Mouse (Mus musculus) hindbrain, embryonic 15.5 days (tissue): ENCODE results near the gene Baiap2l2. TPM values are rescaled to one million over a fixed set of nuclear protein-coding genes. Genes with fewer than 3 reads are reported as not detected.

Experiments
- ATAC-seq: fragments of 200-750 bp; cut with Nextera tagmentation; 2 replicates; pipeline ENCODE4 v1.8.0; 2017; ENCODE audit warnings: low read depth, moderate number of reproducible peaks, moderate TSS enrichment; ENCODE audit not compliant: low FRiP score
- H3K27ac ChIP-seq: fragments of 300-500 bp; sonication (generic); replicated peaks from 2 replicates; pipeline ENCODE4 v1.5.1; 2015; ENCODE audit warnings: mild to moderate bottlenecking, inconsistent platforms
- H3K27me3 ChIP-seq: fragments of 300-500 bp; sonication (generic); 2 replicates; pipeline ENCODE4 v1.6.1; 2015; ENCODE audit warnings: control low read depth, inconsistent platforms
- H3K36me3 ChIP-seq: fragments of 300-500 bp; sonication (generic); 2 replicates; pipeline ENCODE4 v1.6.1; 2015; ENCODE audit warnings: control low read depth, inconsistent platforms
- H3K4me1 ChIP-seq: fragments of 300-500 bp; sonication (generic); replicated peaks from 2 replicates; pipeline ENCODE4 v1.6.1; 2015; ENCODE audit warnings: control low read depth, inconsistent platforms
- H3K4me2 ChIP-seq: fragments of 300-500 bp; sonication (generic); 2 replicates; pipeline ENCODE4 v1.6.1; 2015; ENCODE audit warnings: moderate library complexity, mild to moderate bottlenecking, inconsistent platforms
- H3K4me3 ChIP-seq: fragments of 300-500 bp; sonication (generic); 2 replicates; pipeline ENCODE4 v1.5.1; 2015; ENCODE audit warnings: mild to moderate bottlenecking, inconsistent platforms
- H3K9ac ChIP-seq: fragments of 300-500 bp; sonication (generic); 2 replicates; pipeline ENCODE4 v1.6.1; 2015; ENCODE audit warnings: inconsistent platforms
- H3K9me3 ChIP-seq: fragments of 300-500 bp; sonication (generic); 2 replicates; pipeline ENCODE4 v1.6.1; 2016; ENCODE audit warnings: control low read depth, inconsistent platforms
- WGBS: fragments of 180-500 bp; shearing (Covaris S2); methylation state at CpG from one replicate; pipeline ENCODE4 v1.1.7; 2015; 5-methylcytosine and 5-hydroxymethylcytosine counted together
- polyA plus RNA-seq: library from polyadenylated mRNA; unstranded; fragments of >200 nt; fragmentation: Nextera tagmentation; extraction: Ambion mirVana; gene quantifications from 2 replicates; pipeline ENCODE4 v1.2.1, GENCODE M21; 2015

The Baiap2l2 gene
- polyA plus RNA-seq, 1 experiment from 2014 or later: 4.0 TPM

- peaks cover 15% of the 10 kb centered on the region for H3K4me1 ChIP-seq
- no peaks in the 10 kb centered on the region for H3K9me3 ChIP-seq
- H3K9ac ChIP-seq: peak overlapping the region; percentile 48
- peak overlapping the region; percentile 79 for H3K4me2 ChIP-seq
- peaks cover 30% of the 10 kb centered on the region for H3K27me3 ChIP-seq
- H3K27ac ChIP-seq: no peak overlapping the region
- 2% methylated on average over 61 of the region's 61 CpGs for WGBS
- peaks cover 7% of the 10 kb centered on the region for H3K36me3 ChIP-seq
- peak overlapping the region; percentile 38 for H3K4me3 ChIP-seq
- peak; percentile 71; the same call in 1 of the 2 replicates for ATAC-seq
Measured at GRCm38 (mm10) chr15:79251781-79252491, 33.4 kb downstream of the Baiap2l2 start.

GRCm38 (mm10) chr15:79251168-79251567 is 34.2 kb downstream of the Baiap2l2 start:
- no peak; the same call in 1 of the 2 replicates for ATAC-seq
- no peak overlapping the region for H3K27ac ChIP-seq
- no peak overlapping the region for H3K9ac ChIP-seq
- H3K36me3 ChIP-seq: peaks cover 15% of the 10 kb centered on the region
- peaks cover 30% of the 10 kb centered on the region for H3K27me3 ChIP-seq
- peaks cover 15% of the 10 kb centered on the region for H3K4me1 ChIP-seq
- H3K9me3 ChIP-seq: no peaks in the 10 kb centered on the region
- no peak overlapping the region for H3K4me2 ChIP-seq
- H3K4me3 ChIP-seq: no peak overlapping the region
- WGBS: 51% methylated on average over 7 of the region's 7 CpGs

GRCm38 (mm10) chr15:79250236-79250635 is 35.1 kb downstream of the Baiap2l2 start:
- no peak overlapping the region for H3K4me2 ChIP-seq
- H3K4me1 ChIP-seq: peaks cover 15% of the 10 kb centered on the region
- H3K4me3 ChIP-seq: no peak overlapping the region
- no peak overlapping the region for H3K27ac ChIP-seq
- ATAC-seq: no peak
- no peak overlapping the region for H3K9ac ChIP-seq
- peaks cover 30% of the 10 kb centered on the region for H3K27me3 ChIP-seq
- WGBS: 88% methylated on average over 2 of the region's 2 CpGs
- no peaks in the 10 kb centered on the region for H3K9me3 ChIP-seq
- peaks cover 17% of the 10 kb centered on the region for H3K36me3 ChIP-seq

- H3K36me3 ChIP-seq: peaks cover 37% of the 10 kb centered on the region
Measured at GRCm38 (mm10) chr15:79245321-79245720, 40.0 kb downstream of the Baiap2l2 start.

GRCm38 (mm10) chr15:79244071-79244893 is 41.1 kb downstream of the Baiap2l2 start:
- Histone ChIP-seq H3K4me1 (peaks cover 13% of the 10 kb centered on the region), H3K4me3 (no peak overlapping the region), H3K27ac (peak overlapping the region; percentile 53; the same call in 1 of the 2 replicates), H3K27me3 (no peaks in the 10 kb centered on the region), H3K9me3 (no peaks in the 10 kb centered on the region), H3K4me2 (no peak overlapping the region), H3K9ac (no peak overlapping the region), H3K36me3 (peaks cover 45% of the 10 kb centered on the region)
- ATAC-seq: no peak
- WGBS: 56% methylated on average over 7 of the region's 7 CpGs

More at GRCm38 (mm10) chr15:79245321-79245720, 40.0 kb downstream of the Baiap2l2 start:
- H3K4me1 ChIP-seq: peaks cover 13% of the 10 kb centered on the region
- H3K9ac ChIP-seq: no peak overlapping the region
- H3K9me3 ChIP-seq: no peaks in the 10 kb centered on the region
- H3K4me2 ChIP-seq: no peak overlapping the region
- H3K27ac ChIP-seq: no peak overlapping the region
- no peak overlapping the region for H3K4me3 ChIP-seq
- no peak for ATAC-seq
- 97% methylated on average over 3 of the region's 3 CpGs for WGBS
- no peaks in the 10 kb centered on the region for H3K27me3 ChIP-seq

- Histone ChIP-seq H3K4me1 (peaks cover 13% of the 10 kb centered on the region), H3K27ac (peak overlapping the region; percentile 74), H3K9me3 (no peaks in the 10 kb centered on the region), H3K9ac (peak overlapping the region; percentile 13; the same call in 1 of the 2 replicates), H3K4me2 (peak overlapping the region; percentile 36), H3K36me3 (peaks cover 48% of the 10 kb centered on the region), H3K4me3 (no peak overlapping the region), H3K27me3 (no peaks in the 10 kb centered on the region)
- peak; percentile 97 for ATAC-seq
- WGBS: 14% methylated on average over 10 of the region's 10 CpGs
Measured at GRCm38 (mm10) chr15:79243234-79244042, 41.9 kb downstream of the Baiap2l2 start.

GRCm38 (mm10) chr15:79242574-79243233 is 42.6 kb downstream of the Baiap2l2 start:
- Histone ChIP-seq H3K9me3 (no peaks in the 10 kb centered on the region), H3K4me3 (no peak overlapping the region), H3K9ac (no peak overlapping the region), H3K4me2 (no peak overlapping the region), H3K36me3 (peaks cover 48% of the 10 kb centered on the region), H3K27ac (peak overlapping the region; percentile 52; the same call in 1 of the 2 replicates), H3K4me1 (peaks cover 13% of the 10 kb centered on the region), H3K27me3 (no peaks in the 10 kb centered on the region)
- 69% methylated on average over 13 of the region's 13 CpGs for WGBS
- ATAC-seq: peak; percentile 43

- no peaks in the 10 kb centered on the region for H3K27me3 ChIP-seq
- H3K27ac ChIP-seq: no peak overlapping the region
- no peaks in the 10 kb centered on the region for H3K9me3 ChIP-seq
- no peak overlapping the region for H3K4me2 ChIP-seq
- WGBS: 74% methylated on average over 6 of the region's 6 CpGs
- H3K4me3 ChIP-seq: no peak overlapping the region
- ATAC-seq: no peak
- peaks cover 2% of the 10 kb centered on the region; the same call in 1 of the 2 replicates for H3K4me1 ChIP-seq
- H3K36me3 ChIP-seq: peaks cover 55% of the 10 kb centered on the region
- H3K9ac ChIP-seq: no peak overlapping the region
Measured at GRCm38 (mm10) chr15:79238036-79238435, 47.3 kb downstream of the Baiap2l2 start.

- 75% methylated on average over 9 of the region's 9 CpGs for whole genome bisulfite sequencing
- Histone ChIP-seq H3K9me3 (no peaks in the 10 kb centered on the region), H3K9ac (no peak overlapping the region), H3K27me3 (no peaks in the 10 kb centered on the region), H3K4me1 (peaks cover 2% of the 10 kb centered on the region), H3K4me3 (no peak overlapping the region), H3K27ac (no peak overlapping the region), H3K36me3 (peaks cover 41% of the 10 kb centered on the region), H3K4me2 (no peak overlapping the region)
- no peak for ATAC-seq
Measured at GRCm38 (mm10) chr15:79235268-79235667, 50.1 kb downstream of the Baiap2l2 start.

- Histone ChIP-seq H3K4me2 (peak within 1 kb of the TSS; percentile 69), H3K4me3 (peak within 1 kb of the TSS; percentile 63), H3K9me3 (no peaks in the 10 kb centered on the region), H3K9ac (peak within 1 kb of the TSS; percentile 65), H3K27me3 (no peaks in the 10 kb centered on the region), H3K36me3 (0 out of 2 replicates have a peak, but pooled peaks cover 6% of the 10 kb centered on the region), H3K4me1 (peaks cover 22% of the 10 kb centered on the region), H3K27ac (peak within 1 kb of the TSS; percentile 98)
- WGBS: under 1% methylated on average over 51 of the region's 51 CpGs
- ATAC-seq: peak; percentile 93
Measured at GRCm38 (mm10) chr15:79229058-79229821, 56.1 kb downstream of the Baiap2l2 start, which contains the start of the genes Pick1 and Gm49486. Gene Pick1, plus strand, starts transcription at chr15:79229173. Gene Gm49486, plus strand, starts transcription at chr15:79229391.
